Comparison of ENCODE assay signal across 15 mouse cellular contexts in genomic region chr10:70507880-70508279, GRCm38 (mm10).
A peak's percentile ranks its signal among the peaks of the same experiment; 100 is the strongest.
DNase-seq lines count a peak whose midpoint lies in the region; ATAC-seq and TF ChIP-seq lines count a peak whose summit lies in the region.
"Had no signal": no experiment of that assay in that cellular context is flagged by ENCODE, and none has a peak within 500 bp of the region (broad histone marks: within the 10 kb centered on the region; RNA-seq: fewer than 3 reads in every experiment).

No protein-coding gene starts in this region.

- no peak for ATAC-seq in liver, embryonic 14.5 days (ENCODE audit: insufficient read depth)
- no peak for ATAC-seq in hindbrain, embryonic 12.5 days (ENCODE audit: low FRiP score)

- no peaks in the 10 kb centered on the region for H3K9me3 ChIP-seq in liver, embryonic 14.5 days (ENCODE audit: control insufficient read depth, low read length)
- H3K9me3 ChIP-seq in ES-E14 (ENCODE audit: control insufficient read depth, insufficient read depth, low read depth, low read length): no peaks in the 10 kb centered on the region
- no peaks in the 10 kb centered on the region for H3K9me3 ChIP-seq in hindbrain, embryonic 12.5 days (replicated peaks)

- no peak for TF ChIP-seq POLR2A in heart, adult 2 months (IDR thresholded peaks at IDR 0.05; ENCODE audit: insufficient read depth, low read depth, low read length)
- TF ChIP-seq POLR2A in small intestine, adult 2 months (IDR thresholded peaks at IDR 0.05; ENCODE audit: low read depth, low read length): no peak

- in situ Hi-C loops in ES-E14 (cut with MboI; ENCODE audit: low sequenced_read_pairs in 2 of 2, unreplicated experiment in 2 of 2): no loop called here

- no peak overlapping the region for H3K4me3 ChIP-seq in heart, adult 2 months
- H3K4me3 ChIP-seq in liver, embryonic 14.5 days (ENCODE audit: insufficient read depth in 1 of 2, low read depth in 2 of 2, low read length in 2 of 2): no peak overlapping the region
- no peak overlapping the region for H3K4me3 ChIP-seq in ES-E14 (ENCODE audit: insufficient read depth in 1 of 2, low read depth in 1 of 2, low read length in 2 of 2, poor library complexity in 1 of 2, severe bottlenecking in 1 of 2)
- H3K4me3 ChIP-seq in small intestine, adult 2 months (ENCODE audit: low read depth, low read length): no peak overlapping the region
- H3K4me3 ChIP-seq in hindbrain, embryonic 12.5 days: no peak overlapping the region
- H3K4me3 ChIP-seq: liver, embryonic 13.5 days; midbrain, embryonic 12.5 days had no signal

- no peak overlapping the region for H3K4me2 ChIP-seq in liver, embryonic 14.5 days (ENCODE audit: low read depth)
- H3K4me2 ChIP-seq in hindbrain, embryonic 12.5 days (replicated peaks): no peak overlapping the region
- H3K4me2 ChIP-seq: liver, embryonic 13.5 days; midbrain, embryonic 12.5 days had no signal

- no peak overlapping the region for H3K9ac ChIP-seq in heart, adult 2 months (ENCODE audit: low read depth, low read length)
- no peak overlapping the region for H3K9ac ChIP-seq in liver, embryonic 14.5 days (replicated peaks)
- H3K9ac ChIP-seq in ES-E14 (ENCODE audit: insufficient read depth, low read depth, low read length, poor library complexity, severe bottlenecking): no peak overlapping the region
- H3K9ac ChIP-seq in hindbrain, embryonic 12.5 days: no peak overlapping the region
- H3K9ac ChIP-seq: liver, embryonic 13.5 days; midbrain, embryonic 12.5 days had no signal

- DNase-seq in heart, adult 2 months: no peak
- no peak for DNase-seq in heart, postnatal 14 days
- DNase-seq in liver, embryonic 14.5 days (ENCODE audit: low read depth in 3 of 3, low spot score in 3 of 3): no peak
- DNase-seq in liver (no peak), ES-E14 (ENCODE audit: low read depth, low spot score) (no peak)
- no peak for DNase-seq in yolk sac, embryonic 10.5 days (ENCODE audit: low spot score)
- DNase-seq: cerebellum, postnatal 36 days; gastrocnemius, postnatal 25 days; kidney, adult 18-20 months; liver, embryonic 13.5 days; right cerebral cortex, postnatal 14 days had no signal

- TF ChIP-seq CTCF in heart, adult 2 months (IDR thresholded peaks at IDR 0.05): peak; percentile 60
- TF ChIP-seq CTCF in liver, embryonic 14.5 days (IDR thresholded peaks at IDR 0.05; ENCODE audit: low read depth): peak; percentile 57
- TF ChIP-seq CTCF in small intestine, adult 2 months (IDR thresholded peaks at IDR 0.05; ENCODE audit: extremely low read depth, insufficient read length, insufficient replicate concordance, low read depth, low read length): peak; percentile 33; the same call in 1 of the 2 replicates

- H3K27ac ChIP-seq in heart, adult 2 months: no peak overlapping the region
- no peak overlapping the region for H3K27ac ChIP-seq in liver, embryonic 14.5 days
- no peak overlapping the region for H3K27ac ChIP-seq in ES-E14 (ENCODE audit: insufficient read depth, low read depth, low read length, poor library complexity, severe bottlenecking)
- H3K27ac ChIP-seq in small intestine, adult 2 months (ENCODE audit: insufficient read depth, low read depth, low read length): no peak overlapping the region
- H3K27ac ChIP-seq in hindbrain, embryonic 12.5 days: no peak overlapping the region
- H3K27ac ChIP-seq: liver, embryonic 13.5 days; macrophage; midbrain, embryonic 12.5 days had no signal

- intact Hi-C loops in heart, adult 2 months (cut with DNase I): loop anchor here (2.0 to 5.0 kb wide), 2 partner anchors 139 to 191 kb away; no protein-coding TSS in a partner anchor
- intact Hi-C loops in heart, postnatal 14 days (cut with DNase I): no loop called here

- H3K4me1 ChIP-seq in heart, adult 2 months (ENCODE audit: control insufficient read depth, insufficient read depth, low read length): peaks cover 4% of the 10 kb centered on the region
- no peaks in the 10 kb centered on the region for H3K4me1 ChIP-seq in liver, embryonic 14.5 days (replicated peaks; ENCODE audit: control insufficient read depth in 2 of 2, insufficient read depth in 2 of 2, low read length in 1 of 2)
- peaks cover 0 to 2% of the 10 kb centered on the region in 2 experiments; a peak in 1 of 4 replicates for H3K4me1 ChIP-seq in ES-E14 (ENCODE audit: control insufficient read depth in 2 of 2, insufficient read depth in 2 of 2, low read length in 2 of 2, poor library complexity in 1 of 2)
- no peaks in the 10 kb centered on the region for H3K4me1 ChIP-seq in small intestine, adult 2 months (ENCODE audit: control insufficient read depth, insufficient read depth, insufficient read length, low read length)
- peaks cover 12% of the 10 kb centered on the region for H3K4me1 ChIP-seq in hindbrain, embryonic 12.5 days
- H3K4me1 ChIP-seq: liver, embryonic 13.5 days had no signal

- H3K36me3 ChIP-seq in heart, adult 2 months (ENCODE audit: control insufficient read depth, insufficient read depth, low read length): no peaks in the 10 kb centered on the region
- no peaks in the 10 kb centered on the region for H3K36me3 ChIP-seq in liver, embryonic 14.5 days (replicated peaks; ENCODE audit: control insufficient read depth, insufficient read depth, low read depth)
- no peaks in the 10 kb centered on the region for H3K36me3 ChIP-seq in ES-E14 (ENCODE audit: control insufficient read depth, insufficient read depth, low read length, poor library complexity, severe bottlenecking)
- H3K36me3 ChIP-seq in small intestine, adult 2 months (ENCODE audit: control insufficient read depth, insufficient read depth, low read length): no peaks in the 10 kb centered on the region
- H3K36me3 ChIP-seq in hindbrain, embryonic 12.5 days: no peaks in the 10 kb centered on the region
- H3K36me3 ChIP-seq: liver, embryonic 13.5 days had no signal

- no peaks in the 10 kb centered on the region for H3K79me2 ChIP-seq in heart, adult 2 months (replicated peaks; ENCODE audit: control insufficient read depth, insufficient read depth, low read length)

- no peaks in the 10 kb centered on the region for H3K27me3 ChIP-seq in heart, adult 2 months (ENCODE audit: control insufficient read depth, insufficient read depth, low read length)
- no peaks in the 10 kb centered on the region for H3K27me3 ChIP-seq in liver, embryonic 14.5 days (ENCODE audit: control insufficient read depth, insufficient read depth, low read length)
- H3K27me3 ChIP-seq in small intestine, adult 2 months (ENCODE audit: control insufficient read depth, insufficient read depth, low read length): no peaks in the 10 kb centered on the region
- H3K27me3 ChIP-seq in hindbrain, embryonic 12.5 days: no peaks in the 10 kb centered on the region
- H3K27me3 ChIP-seq: liver, embryonic 13.5 days; midbrain, embryonic 12.5 days had no signal

- WGBS in heart, adult 2 months: 85% methylated on average over 3 of the region's 3 CpGs
- 68% methylated on average over 3 of the region's 3 CpGs for WGBS in liver, embryonic 14.5 days (ENCODE audit: insufficient replicate concordance)
- WGBS in small intestine, adult 2 months: 87% methylated on average over 3 of the region's 3 CpGs
- WGBS in hindbrain, embryonic 12.5 days: 92% methylated on average over 3 of the region's 3 CpGs

- TF ChIP-seq EP300 in heart, adult 2 months (IDR thresholded peaks at IDR 0.05; ENCODE audit: insufficient read depth, low read depth, low read length): no peak
- no peak for TF ChIP-seq EP300 in liver, embryonic 14.5 days (IDR thresholded peaks at IDR 0.05; ENCODE audit: low read depth)

TF ChIP-seq in ES-E14, 5 proteins besides CTCF, POLR2A, EP300 and RAD21:
- TF ChIP-seq ZC3H11A (IDR thresholded peaks at IDR 0.05; ENCODE audit: borderline replicate concordance, low read depth, low read length) (peak; percentile 42; the same call in 1 of the 2 replicates), MAFK (IDR thresholded peaks at IDR 0.05; ENCODE audit: insufficient read depth, low read depth, low read length) (no peak), ZNF384 (IDR thresholded peaks at IDR 0.05; ENCODE audit: low read depth, low read length) (no peak)
